Mouse (Mus musculus): ENCODE results near the gene Ncaph2.
A peak's percentile ranks its signal among the peaks of the same experiment; 100 is the strongest.

The Ncaph2 gene

DNA sequence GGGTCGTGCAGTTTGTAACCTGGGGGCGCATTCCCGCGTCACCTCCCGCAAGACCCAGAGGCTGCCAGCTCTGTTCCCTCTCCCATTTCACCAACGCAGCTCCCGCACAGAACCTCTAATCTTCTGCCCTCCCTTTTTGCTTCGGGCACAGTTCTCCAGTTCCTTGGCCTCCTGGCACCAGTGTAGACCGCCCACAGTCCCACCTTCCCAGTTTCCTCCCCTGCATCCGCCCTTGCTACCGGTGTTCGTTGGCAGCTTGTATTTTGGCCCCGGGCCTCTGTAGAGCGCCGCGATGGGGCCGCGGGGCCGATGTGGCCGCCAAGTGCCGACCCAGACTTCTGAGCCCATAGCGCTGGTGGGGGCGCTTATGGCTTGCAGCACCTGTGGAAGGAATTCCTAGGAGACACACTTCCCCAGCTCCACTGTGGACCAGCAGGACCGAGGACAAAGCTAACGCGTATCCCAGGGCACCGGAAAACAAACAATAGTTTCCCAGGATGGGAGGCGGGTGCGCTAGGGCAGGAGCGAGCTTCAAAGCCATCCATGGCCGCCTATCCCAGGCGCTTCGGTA lies 23.4 kb downstream of the Ncaph2 start, which contains the start of gene Odf3b:
Gene Odf3b, minus strand, starts transcription at position 452 of the 571 bp plus-strand sequence.
- DNase-seq (ENCODE audit: extremely low spot score) = peak; percentile 45

GRCm38 (mm10) chr15:89379429-89379828 lies 23.9 kb downstream of the Ncaph2 start:
- DNase-seq (ENCODE audit: extremely low spot score) = peak; percentile 14

- DNase-seq (ENCODE audit: extremely low spot score) = no peak
Measured at GRCm38 (mm10) chr15:89384617-89385016, 29.1 kb downstream of the Ncaph2 start, which contains the start of gene Klhdc7b. Gene Klhdc7b (plus strand): TSS chr15:89384917.

- DNase-seq (ENCODE audit: extremely low spot score) = no peak
Measured at GRCm38 (mm10) chr15:89387127-89387526, 31.6 kb downstream of the Ncaph2 start.

GRCm38 (mm10) chr15:89390081-89390480 lies 34.6 kb downstream of the Ncaph2 start:
- DNase-seq (ENCODE audit: extremely low spot score) = no peak

- DNase-seq (ENCODE audit: extremely low spot score) = no peak
Measured at GRCm38 (mm10) chr15:89396883-89397282, 41.4 kb downstream of the Ncaph2 start.

GRCm38 (mm10) chr15:89398146-89398545 lies 42.6 kb downstream of the Ncaph2 start:
- no peak for DNase-seq (ENCODE audit: extremely low spot score)

DNA sequence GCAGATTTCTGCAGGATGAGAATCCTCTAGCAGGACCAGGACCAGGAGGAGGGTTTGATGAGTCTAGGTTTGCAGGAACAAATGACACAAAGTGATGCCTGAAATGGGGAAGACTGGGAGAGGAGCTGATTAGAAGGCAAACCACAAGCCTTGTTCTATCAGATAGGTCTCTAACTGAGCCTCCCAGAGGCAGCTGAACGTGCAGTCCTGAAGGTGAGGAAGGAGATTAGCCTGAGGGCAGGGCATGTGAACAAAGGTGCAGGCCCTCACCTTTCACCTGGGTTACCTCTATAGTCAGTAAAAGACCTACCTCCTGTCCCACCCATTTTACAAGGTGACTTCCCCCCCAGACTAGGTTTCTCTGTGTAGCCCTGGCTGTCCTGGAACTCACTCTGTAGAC lies 44.2 kb downstream of the Ncaph2 start:
- no peak for DNase-seq (ENCODE audit: extremely low spot score)

GRCm38 (mm10) chr15:89402471-89402870 lies 47.0 kb downstream of the Ncaph2 start:
- no peak for DNase-seq (ENCODE audit: extremely low spot score)

DNA sequence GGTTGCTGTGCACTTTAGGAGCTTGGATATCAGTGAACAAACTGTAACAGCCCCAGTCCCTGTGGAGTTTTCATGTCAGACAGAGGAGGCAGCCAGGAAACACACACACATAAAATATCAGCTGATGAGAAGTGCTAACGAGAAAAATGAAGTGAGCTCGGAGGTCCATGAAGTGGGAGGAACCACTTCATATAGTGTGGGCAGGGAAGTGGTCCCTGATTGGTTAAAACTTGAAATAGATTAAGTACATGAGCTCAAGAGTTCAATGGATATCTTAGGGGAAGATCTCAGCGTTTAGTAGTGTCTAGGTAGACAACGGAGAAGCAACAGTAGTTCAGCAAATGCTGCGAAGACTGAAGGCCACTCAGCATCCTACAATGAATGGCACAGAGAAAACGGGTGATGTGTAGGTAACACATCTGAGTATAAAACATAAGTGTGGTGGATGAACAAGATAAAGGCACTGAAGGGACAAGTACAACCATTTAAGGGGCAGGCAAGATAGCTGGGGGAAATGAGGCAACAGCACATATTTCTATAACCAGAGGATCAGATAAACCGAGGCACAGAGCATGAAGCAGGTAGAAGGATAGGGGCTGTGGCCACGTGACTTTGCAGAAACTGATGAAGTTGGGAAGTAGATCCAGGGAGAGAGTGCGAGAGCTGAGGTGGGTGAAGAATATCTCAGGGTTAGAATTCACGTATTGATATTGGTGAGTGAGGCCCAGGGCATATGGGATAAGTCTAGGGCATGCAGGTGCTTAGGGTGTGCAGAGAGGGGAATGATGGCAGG lies 49.5 kb downstream of the Ncaph2 start:
- DNase-seq (ENCODE audit: extremely low spot score) = no peak

DNA sequence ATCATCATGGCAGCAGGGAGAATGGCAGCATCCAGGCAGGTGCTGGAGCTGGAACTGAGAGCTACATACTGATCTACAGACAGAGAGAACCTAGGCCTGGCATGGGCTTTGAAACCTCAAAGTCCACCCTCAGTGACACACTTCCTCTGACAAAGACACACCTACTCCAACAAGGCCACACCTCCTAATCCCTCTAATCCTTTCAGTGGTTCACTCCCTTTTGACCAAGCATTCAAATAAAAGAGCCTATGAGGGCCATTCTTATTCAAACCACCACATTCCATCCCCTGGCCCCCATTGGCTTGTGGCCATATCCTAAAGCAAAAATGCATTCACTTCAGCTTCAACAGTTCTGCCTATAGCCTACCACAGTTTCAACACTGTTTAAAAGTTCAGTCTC lies 51.2 kb downstream of the Ncaph2 start:
- no peak for DNase-seq (ENCODE audit: extremely low spot score)

- no peak for DNase-seq (ENCODE audit: extremely low spot score)
Measured at GRCm38 (mm10) chr15:89410118-89410517, 54.6 kb downstream of the Ncaph2 start, which contains the start of gene Syce3. Gene Syce3 (minus strand): TSS chr15:89410503.

GRCm38 (mm10) chr15:89415282-89415681 lies 59.8 kb downstream of the Ncaph2 start:
- no peak for DNase-seq (ENCODE audit: extremely low spot score)

DNA sequence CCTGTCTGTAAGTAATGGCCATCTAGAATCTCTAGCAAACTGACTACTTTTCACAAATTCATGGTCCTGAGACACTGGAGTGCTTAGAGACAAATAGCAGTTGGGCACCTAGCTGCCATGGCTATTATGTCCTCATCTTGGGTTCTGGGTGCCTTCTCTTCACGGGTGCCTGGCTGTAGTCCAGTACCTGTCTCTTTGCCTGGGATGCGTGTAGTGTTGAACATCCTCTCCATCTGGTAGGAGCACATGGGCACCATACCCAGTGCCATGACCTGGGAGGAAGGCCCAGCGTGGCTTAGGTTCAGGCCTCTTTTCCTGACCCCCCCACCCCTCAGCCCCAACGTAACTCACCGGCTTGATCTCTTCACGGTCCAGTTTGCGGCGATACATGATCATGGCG lies 66.4 kb downstream of the Ncaph2 start:
- no peak for DNase-seq (ENCODE audit: extremely low spot score)
